In the genomic region with DNA sequence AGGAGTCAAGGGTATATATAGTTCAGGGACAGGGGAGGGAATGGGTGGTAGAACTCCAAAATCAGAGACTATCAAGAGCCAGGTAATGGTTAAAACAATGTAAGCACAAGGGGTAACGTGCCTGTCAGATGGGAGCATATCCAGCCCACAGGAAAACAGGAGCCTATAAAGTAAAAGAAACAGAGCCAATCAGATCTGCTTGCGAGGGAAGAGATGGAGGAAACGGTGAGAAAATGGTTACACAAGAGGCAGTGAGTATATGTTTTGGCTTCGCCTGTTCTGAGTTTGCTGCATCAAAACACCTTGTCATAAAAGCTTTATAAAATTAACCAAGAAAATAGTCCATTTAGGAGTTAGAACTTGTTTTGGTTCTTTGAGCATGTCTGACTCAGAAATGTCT, we compare ENCODE assay signal across 22 mouse cellular contexts.
DNase-seq lines count a peak whose midpoint lies in the region; ATAC-seq and TF ChIP-seq lines count a peak whose summit lies in the region.
"Had no signal": no experiment of that assay in that cellular context is flagged by ENCODE, and none has a peak within 500 bp of the region (broad histone marks: within the 10 kb centered on the region; RNA-seq: fewer than 3 reads in every experiment).

No protein-coding gene starts in this region.

- no peak overlapping the region for H3K4me2 ChIP-seq in forebrain, embryonic 11.5 days (ENCODE audit: low read depth, low read length, severe bottlenecking)
- H3K4me2 ChIP-seq in forebrain, embryonic 16.5 days (ENCODE audit: low read length), result no peak overlapping the region
- H3K4me2 ChIP-seq: embryonic facial prominence, embryonic 13.5 days; forebrain, embryonic 13.5 days; hindbrain, embryonic 12.5 days; hindbrain, embryonic 15.5 days; intestine, embryonic 15.5 days had no signal

- no peaks in the 10 kb centered on the region for H3K36me3 ChIP-seq in forebrain, embryonic 11.5 days (ENCODE audit: control insufficient read depth, insufficient read depth, low read length)
- no peaks in the 10 kb centered on the region for H3K36me3 ChIP-seq in forebrain, embryonic 16.5 days (ENCODE audit: control insufficient read depth, insufficient read depth)
- no peaks in the 10 kb centered on the region for H3K36me3 ChIP-seq in heart, adult 2 months (ENCODE audit: control insufficient read depth, insufficient read depth, low read length)
- no peaks in the 10 kb centered on the region for H3K36me3 ChIP-seq in testis, adult 2 months (ENCODE audit: control insufficient read depth, insufficient read depth, low read length)
- H3K36me3 ChIP-seq: embryonic facial prominence, embryonic 10.5 days; embryonic facial prominence, embryonic 13.5 days; heart, embryonic 10.5 days; heart, embryonic 13.5 days; hindbrain, embryonic 12.5 days; hindbrain, embryonic 15.5 days; intestine, embryonic 15.5 days had no signal

- TF ChIP-seq POLR2A in heart, adult 2 months (IDR thresholded peaks at IDR 0.05; ENCODE audit: insufficient read depth, low read depth, low read length), result no peak
- TF ChIP-seq POLR2A in testis, adult 2 months (IDR thresholded peaks at IDR 0.05; ENCODE audit: control insufficient read depth, low read depth, low read length), result no peak

- H3K4me1 ChIP-seq in forebrain, embryonic 11.5 days (replicated peaks; ENCODE audit: control insufficient read depth, insufficient read depth, low read length), result peaks cover 7% of the 10 kb centered on the region
- peaks cover 23% of the 10 kb centered on the region for H3K4me1 ChIP-seq in forebrain, embryonic 16.5 days (replicated peaks; ENCODE audit: control insufficient read depth, insufficient read depth, low read length)
- H3K4me1 ChIP-seq in heart, adult 2 months (ENCODE audit: control insufficient read depth, insufficient read depth, low read length), result peaks cover 12% of the 10 kb centered on the region
- peaks cover 11% of the 10 kb centered on the region for H3K4me1 ChIP-seq in testis, adult 2 months (ENCODE audit: control insufficient read depth, insufficient read depth, low read length)

- H3K4me3 ChIP-seq in forebrain, embryonic 11.5 days (ENCODE audit: low read depth, low read length), result no peak overlapping the region
- H3K4me3 ChIP-seq in forebrain, embryonic 16.5 days (replicated peaks; ENCODE audit: low read length), result no peak overlapping the region
- H3K4me3 ChIP-seq in heart, adult 2 months, result no peak overlapping the region
- peak overlapping the region; percentile 10; the same call in 1 of the 2 replicates for H3K4me3 ChIP-seq in testis, adult 2 months (ENCODE audit: control insufficient read depth, low read depth, low read length)
- H3K4me3 ChIP-seq: embryonic facial prominence, embryonic 10.5 days; embryonic facial prominence, embryonic 13.5 days; erythroblast, embryonic 14.5 days; forebrain, embryonic 13.5 days; heart, embryonic 10.5 days; heart, embryonic 13.5 days; hindbrain, embryonic 12.5 days; hindbrain, embryonic 15.5 days; intestine, embryonic 15.5 days had no signal

- no peaks in the 10 kb centered on the region for H3K9me3 ChIP-seq in forebrain, embryonic 11.5 days (ENCODE audit: control insufficient read depth, low read length)
- no peaks in the 10 kb centered on the region for H3K9me3 ChIP-seq in forebrain, embryonic 16.5 days (ENCODE audit: control insufficient read depth, low read length)
- H3K9me3 ChIP-seq: embryonic facial prominence, embryonic 10.5 days; embryonic facial prominence, embryonic 13.5 days; forebrain, embryonic 13.5 days; heart, embryonic 10.5 days; heart, embryonic 13.5 days; hindbrain, embryonic 12.5 days; hindbrain, embryonic 15.5 days; intestine, embryonic 15.5 days had no signal

- no peaks in the 10 kb centered on the region for H3K79me2 ChIP-seq in heart, adult 2 months (replicated peaks; ENCODE audit: control insufficient read depth, insufficient read depth, low read length)

- no peak for ATAC-seq in forebrain, embryonic 11.5 days (replicated peaks; ENCODE audit: low FRiP score)
- ATAC-seq in forebrain, embryonic 16.5 days, result no peak
- ATAC-seq: activated CD4-positive, CD25-positive, alpha-beta regulatory T cell, adult 4 months; forebrain, embryonic 13.5 days; intestine, embryonic 15.5 days had no signal

- intact Hi-C loops in heart, adult 2 months (cut with DNase I), result loop anchor here (5.0 kb wide), 1 partner anchor 259 kb away; no protein-coding TSS in a partner anchor
- intact Hi-C loops in heart, postnatal 10 days (cut with DNase I), result loop anchor here (5.0 to 10.0 kb wide), 2 partner anchors 116 to 244 kb away; no protein-coding TSS in a partner anchor

- H3K27me3 ChIP-seq in forebrain, embryonic 11.5 days (ENCODE audit: control insufficient read depth, insufficient read depth, low read length), result no peaks in the 10 kb centered on the region
- no peaks in the 10 kb centered on the region for H3K27me3 ChIP-seq in forebrain, embryonic 16.5 days (replicated peaks; ENCODE audit: control insufficient read depth, insufficient read depth, low read length)
- no peaks in the 10 kb centered on the region for H3K27me3 ChIP-seq in heart, adult 2 months (ENCODE audit: control insufficient read depth, insufficient read depth, low read length)
- H3K27me3 ChIP-seq in testis, adult 2 months (ENCODE audit: control insufficient read depth, insufficient read depth, low read length), result no peaks in the 10 kb centered on the region
- H3K27me3 ChIP-seq: embryonic facial prominence, embryonic 13.5 days; forebrain, embryonic 13.5 days; heart, embryonic 13.5 days; hindbrain, embryonic 15.5 days; intestine, embryonic 15.5 days had no signal

- H3K27ac ChIP-seq in forebrain, embryonic 11.5 days (ENCODE audit: low read depth, low read length), result no peak overlapping the region
- no peak overlapping the region for H3K27ac ChIP-seq in forebrain, embryonic 16.5 days (ENCODE audit: low read length)
- H3K27ac ChIP-seq in heart, adult 2 months, result peak overlapping the region; percentile 92
- H3K27ac ChIP-seq in testis, adult 2 months (ENCODE audit: control insufficient read depth, insufficient read depth, low read depth, low read length), result no peak overlapping the region
- H3K27ac ChIP-seq: embryonic facial prominence, embryonic 13.5 days; forebrain, embryonic 13.5 days; hindbrain, embryonic 12.5 days; hindbrain, embryonic 15.5 days; intestine, embryonic 15.5 days had no signal

- WGBS in forebrain, embryonic 11.5 days, result 92% methylated on average over 4 of the region's 4 CpGs
- 82% methylated on average over 4 of the region's 4 CpGs for WGBS in forebrain, embryonic 16.5 days
- WGBS in heart, adult 2 months, result 91% methylated on average over 4 of the region's 4 CpGs

- TF ChIP-seq CTCF in heart, adult 2 months (IDR thresholded peaks at IDR 0.05), result no peak
- TF ChIP-seq CTCF in testis, adult 2 months (IDR thresholded peaks at IDR 0.05; ENCODE audit: control insufficient read depth, insufficient read depth, insufficient replicate concordance, low read depth, low read length), result no peak

- no peak for TF ChIP-seq EP300 in heart, adult 2 months (IDR thresholded peaks at IDR 0.05; ENCODE audit: insufficient read depth, low read depth, low read length)

- H3K9ac ChIP-seq in forebrain, embryonic 11.5 days (ENCODE audit: low read length), result no peak overlapping the region
- no peak overlapping the region for H3K9ac ChIP-seq in forebrain, embryonic 16.5 days (replicated peaks; ENCODE audit: low read depth, low read length)
- H3K9ac ChIP-seq in heart, adult 2 months (ENCODE audit: low read depth, low read length), result no peak overlapping the region
- H3K9ac ChIP-seq: embryonic facial prominence, embryonic 13.5 days; forebrain, embryonic 13.5 days; forebrain, postnatal 0 days; hindbrain, embryonic 12.5 days; hindbrain, embryonic 15.5 days; intestine, embryonic 15.5 days had no signal

- peak; percentile 21 for DNase-seq in forebrain, embryonic 11.5 days (ENCODE audit: low spot score)
- no peak for DNase-seq in heart, adult 2 months
- DNase-seq in heart, postnatal 10 days, result no peak
- DNase-seq in testis, postnatal 14 days (ENCODE audit: low spot score), result no peak
- DNase-seq: cerebellum, adult 2 months; cerebellum, adult 9-11 months; cerebellum, postnatal 25 days; embryo, embryonic 11 days; forebrain, postnatal 0 days; gastrocnemius, postnatal 25 days had no signal
